Mouse (Mus musculus) heart, embryonic 15.5 days (tissue): ENCODE results near the gene AA986860. TPM values are rescaled to one million over a fixed set of nuclear protein-coding genes. Genes with fewer than 3 reads are reported as not detected.
A peak's percentile ranks its signal among the peaks of the same experiment; 100 is the strongest.

Experiments
- ATAC-seq: fragments of 200-750 bp; cut with Nextera tagmentation; replicated peaks from 2 replicates; pipeline ENCODE4 v1.8.0; 2017; ENCODE audit warnings: low read depth, moderate TSS enrichment; ENCODE audit not compliant: insufficient number of reproducible peaks, insufficient read depth, low FRiP score
- H3K27ac ChIP-seq: fragments of 300-500 bp; sonication (generic); 2 replicates; pipeline ENCODE4 v1.5.1; 2015; ENCODE audit warnings: mild to moderate bottlenecking, inconsistent platforms
- H3K27me3 ChIP-seq: fragments of 300-500 bp; sonication (generic); 2 replicates; pipeline ENCODE4 v1.6.1; 2015; ENCODE audit warnings: inconsistent platforms
- H3K36me3 ChIP-seq: fragments of 300-500 bp; sonication (generic); 2 replicates; pipeline ENCODE4 v1.6.1; 2015; ENCODE audit warnings: mild to moderate bottlenecking, inconsistent platforms
- H3K4me1 ChIP-seq: fragments of 300-500 bp; sonication (generic); replicated peaks from 2 replicates; pipeline ENCODE4 v1.6.1; 2015; ENCODE audit warnings: inconsistent platforms
- H3K4me2 ChIP-seq: fragments of 300-500 bp; sonication (generic); 2 replicates; pipeline ENCODE4 v1.6.1; 2015; ENCODE audit warnings: inconsistent platforms, mild to moderate bottlenecking, moderate library complexity
- H3K4me3 ChIP-seq: fragments of 300-500 bp; sonication (generic); 2 replicates; pipeline ENCODE4 v1.5.1; 2015; ENCODE audit warnings: mild to moderate bottlenecking, inconsistent platforms
- H3K9ac ChIP-seq: fragments of 300-500 bp; sonication (generic); 2 replicates; pipeline ENCODE4 v1.6.1; 2015; ENCODE audit warnings: mild to moderate bottlenecking, inconsistent platforms
- H3K9me3 ChIP-seq: fragments of 300-500 bp; sonication (generic); replicated peaks from 2 replicates; pipeline ENCODE4 v1.6.1; 2016; ENCODE audit warnings: inconsistent platforms
- WGBS: fragments of 180-500 bp; shearing (Covaris S2); methylation state at CpG from one replicate; pipeline ENCODE4 v1.1.7; 2015; ENCODE audit warnings: mixed read lengths; 5-methylcytosine and 5-hydroxymethylcytosine counted together
- polyA plus RNA-seq: library from polyadenylated mRNA; unstranded; fragments of >200 nt; fragmentation: Nextera tagmentation; extraction: Ambion mirVana; gene quantifications from 2 replicates; pipeline ENCODE4 v1.2.1, GENCODE M21; 2015

The AA986860 gene
- polyA plus RNA-seq, 1 experiment from 2014 or later: 0.89 TPM

DNA sequence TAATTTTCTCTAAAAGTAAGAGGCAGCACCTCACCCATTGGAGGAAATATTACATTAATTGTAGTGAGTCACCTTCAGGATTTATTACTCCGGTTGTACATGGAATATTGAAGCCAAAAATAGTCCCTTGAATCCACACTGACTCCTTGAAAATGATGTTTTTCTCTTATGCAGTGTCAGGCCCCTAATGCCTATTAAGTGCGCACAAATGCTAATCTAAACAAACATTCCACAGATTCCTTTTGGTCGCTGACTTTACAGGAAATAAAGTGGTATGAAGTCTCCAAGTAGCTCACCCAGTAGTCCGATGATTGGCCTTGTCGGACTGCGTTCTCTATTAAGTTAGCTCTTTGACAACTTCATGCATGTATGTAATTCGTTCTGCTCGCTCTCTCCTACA, 3.1 kb downstream of the AA986860 start:
- Histone ChIP-seq H3K9me3 (no peaks in the 10 kb centered on the region), H3K4me1 (peaks cover 19% of the 10 kb centered on the region), H3K27ac (no peak overlapping the region), H3K4me2 (no peak overlapping the region), H3K4me3 (no peak overlapping the region), H3K9ac (no peak overlapping the region), H3K36me3 (no peaks in the 10 kb centered on the region), H3K27me3 (0 out of 2 replicates have a peak, but pooled peaks cover 5% of the 10 kb centered on the region)
- ATAC-seq: no peak
- WGBS: 50% methylated on average over 8 of the region's 8 CpGs

DNA sequence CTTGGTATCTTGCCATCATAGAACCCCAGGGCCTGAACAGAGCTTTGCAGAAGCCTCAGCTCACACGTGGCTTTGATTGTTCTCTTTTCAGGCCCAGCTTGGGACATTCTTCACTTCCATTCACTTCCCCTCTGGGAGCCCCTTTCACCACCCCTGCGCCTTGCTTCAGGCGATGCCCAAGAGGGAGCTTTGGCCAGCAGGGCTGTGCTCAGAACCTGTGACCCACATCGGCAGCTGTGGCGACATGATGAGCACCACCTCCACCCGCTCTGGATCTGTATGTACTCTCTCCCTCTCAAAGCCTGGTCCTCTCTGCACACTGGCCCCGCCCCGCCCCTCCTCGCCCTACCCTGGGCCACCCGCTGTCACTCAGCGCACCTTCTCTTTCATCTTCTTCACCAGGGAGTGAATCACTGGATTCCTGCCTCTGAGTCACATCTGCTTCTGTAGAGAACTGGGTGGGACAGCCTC, 5.7 kb downstream of the AA986860 start:
- Histone ChIP-seq H3K27me3 (0 out of 2 replicates have a peak, but pooled peaks cover 5% of the 10 kb centered on the region), H3K9ac (no peak overlapping the region), H3K27ac (no peak overlapping the region), H3K36me3 (no peaks in the 10 kb centered on the region), H3K9me3 (no peaks in the 10 kb centered on the region), H3K4me1 (peaks cover 26% of the 10 kb centered on the region), H3K4me2 (no peak overlapping the region), H3K4me3 (no peak overlapping the region)
- WGBS: 47% methylated on average over 11 of the region's 11 CpGs
- no peak for ATAC-seq

DNA sequence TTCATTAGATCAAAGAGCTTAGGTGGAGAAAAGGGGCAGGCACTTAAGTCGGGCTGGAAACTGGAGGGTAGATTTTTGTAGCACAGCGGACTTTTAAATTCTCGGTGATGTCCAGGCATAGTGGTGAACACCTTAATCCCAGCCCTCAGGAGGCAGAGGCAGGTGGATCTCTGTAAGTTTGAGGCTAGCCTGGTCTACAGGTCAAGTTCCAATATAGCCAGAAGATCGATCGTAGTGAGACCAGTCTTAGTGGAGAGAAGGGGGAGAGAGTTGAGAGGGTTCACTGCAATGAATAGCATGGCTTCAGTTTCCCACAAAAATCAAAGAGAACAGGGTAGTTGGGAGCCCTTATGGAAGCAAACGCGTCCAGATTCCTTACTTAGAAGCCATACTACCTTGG, 6.1 kb downstream of the AA986860 start:
- H3K9me3 ChIP-seq: no peaks in the 10 kb centered on the region
- no peak overlapping the region for H3K4me2 ChIP-seq
- 85% methylated on average over 7 of the region's 7 CpGs for WGBS
- no peaks in the 10 kb centered on the region for H3K36me3 ChIP-seq
- peaks cover 26% of the 10 kb centered on the region for H3K4me1 ChIP-seq
- ATAC-seq: no peak
- no peak overlapping the region for H3K4me3 ChIP-seq
- H3K9ac ChIP-seq: no peak overlapping the region
- H3K27me3 ChIP-seq: 0 out of 2 replicates have a peak, but pooled peaks cover 5% of the 10 kb centered on the region
- no peak overlapping the region for H3K27ac ChIP-seq

DNA sequence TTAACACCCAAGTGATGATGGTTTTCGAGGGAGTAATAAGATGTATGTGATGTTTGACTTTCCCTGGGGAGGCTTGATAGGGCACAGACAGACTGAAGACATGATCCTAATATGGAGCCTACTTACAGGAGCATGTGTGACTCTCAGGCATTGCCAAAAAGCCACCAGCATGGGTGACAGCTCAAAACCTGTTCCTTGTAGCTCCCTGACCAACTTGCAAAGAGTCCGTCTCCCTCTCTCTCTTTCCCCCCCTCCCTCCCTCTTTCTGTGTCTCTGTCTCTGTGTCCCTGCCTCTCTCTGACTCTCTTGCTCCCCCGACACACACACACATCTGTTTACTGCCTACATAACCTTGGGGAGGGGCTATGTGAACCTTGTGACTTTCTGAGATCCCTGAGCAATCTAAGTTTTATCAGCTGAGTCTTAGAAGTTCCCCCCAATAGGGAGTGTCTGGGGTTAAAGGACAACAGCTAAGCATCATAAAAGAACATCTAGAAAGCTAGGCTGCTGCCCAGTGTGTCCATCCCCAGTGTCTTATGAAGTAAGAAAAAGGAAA, 6.9 kb downstream of the AA986860 start:
- no peak for ATAC-seq
- no peak overlapping the region for H3K9ac ChIP-seq
- no peaks in the 10 kb centered on the region for H3K36me3 ChIP-seq
- peaks cover 22% of the 10 kb centered on the region for H3K4me1 ChIP-seq
- WGBS: 74% methylated on average over 3 of the region's 3 CpGs
- H3K27me3 ChIP-seq: 0 out of 2 replicates have a peak, but pooled peaks cover 5% of the 10 kb centered on the region
- no peak overlapping the region for H3K27ac ChIP-seq
- no peak overlapping the region for H3K4me3 ChIP-seq
- H3K4me2 ChIP-seq: no peak overlapping the region
- H3K9me3 ChIP-seq: no peaks in the 10 kb centered on the region

- Histone ChIP-seq H3K4me3 (no peak overlapping the region), H3K27ac (no peak overlapping the region), H3K27me3 (0 out of 2 replicates have a peak, but pooled peaks cover 5% of the 10 kb centered on the region), H3K4me1 (peaks cover 22% of the 10 kb centered on the region), H3K36me3 (no peaks in the 10 kb centered on the region), H3K9me3 (no peaks in the 10 kb centered on the region), H3K4me2 (no peak overlapping the region), H3K9ac (no peak overlapping the region)
- no peak for ATAC-seq
- WGBS: 82% methylated on average over 3 of the region's 3 CpGs
Measured at GRCm38 (mm10) chr1:130739636-130740035, 7.9 kb downstream of the AA986860 start.

DNA sequence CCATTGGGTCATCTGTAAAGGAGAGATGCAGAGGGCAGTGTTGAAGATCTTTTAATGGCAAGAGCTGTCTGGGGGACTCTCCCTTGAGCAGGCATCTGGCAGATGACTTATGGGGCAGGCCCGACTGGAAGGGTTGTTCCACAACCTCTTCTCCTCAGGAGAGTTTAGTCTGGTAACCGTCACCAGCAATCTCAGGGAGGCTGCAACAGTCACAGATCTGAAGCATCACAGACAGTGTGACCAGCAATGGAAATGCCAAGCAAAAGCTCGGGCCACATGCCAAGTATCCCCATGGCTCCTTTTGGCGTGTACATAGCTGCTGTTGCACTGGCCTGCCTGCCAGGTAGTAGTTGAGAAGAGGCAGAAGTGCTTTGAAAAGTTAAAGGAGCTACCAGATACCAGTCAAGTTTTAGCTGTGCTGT, 8.5 kb downstream of the AA986860 start:
- no peak for ATAC-seq
- WGBS: 40% methylated on average over 4 of the region's 4 CpGs
- Histone ChIP-seq H3K27ac (no peak overlapping the region), H3K36me3 (no peaks in the 10 kb centered on the region), H3K27me3 (0 out of 2 replicates have a peak, but pooled peaks cover 5% of the 10 kb centered on the region), H3K9me3 (no peaks in the 10 kb centered on the region), H3K4me2 (no peak overlapping the region), H3K4me3 (no peak overlapping the region), H3K4me1 (peaks cover 17% of the 10 kb centered on the region), H3K9ac (no peak overlapping the region)

GRCm38 (mm10) chr1:130740781-130741720, 9.3 kb downstream of the AA986860 start:
- H3K4me1 ChIP-seq: peaks cover 17% of the 10 kb centered on the region
- H3K36me3 ChIP-seq: no peaks in the 10 kb centered on the region
- no peaks in the 10 kb centered on the region for H3K9me3 ChIP-seq
- H3K27ac ChIP-seq: peak overlapping the region; percentile 52
- WGBS: 36% methylated on average over 15 of the region's 15 CpGs
- H3K4me2 ChIP-seq: peak overlapping the region; percentile 36
- peak; percentile 39; the same call in 1 of the 2 replicates for ATAC-seq
- H3K9ac ChIP-seq: peak overlapping the region; percentile 16; the same call in 1 of the 2 replicates
- H3K4me3 ChIP-seq: no peak overlapping the region
- H3K27me3 ChIP-seq: 0 out of 2 replicates have a peak, but pooled peaks cover 5% of the 10 kb centered on the region

GRCm38 (mm10) chr1:130742201-130742600, 10.4 kb downstream of the AA986860 start:
- peaks cover 17% of the 10 kb centered on the region for H3K4me1 ChIP-seq
- no peaks in the 10 kb centered on the region for H3K9me3 ChIP-seq
- no peaks in the 10 kb centered on the region for H3K36me3 ChIP-seq
- H3K27me3 ChIP-seq: 0 out of 2 replicates have a peak, but pooled peaks cover 5% of the 10 kb centered on the region
- H3K27ac ChIP-seq: no peak overlapping the region
- 86% methylated on average over 7 of the region's 7 CpGs for WGBS
- ATAC-seq: no peak
- H3K4me2 ChIP-seq: no peak overlapping the region
- H3K9ac ChIP-seq: no peak overlapping the region
- no peak overlapping the region for H3K4me3 ChIP-seq

GRCm38 (mm10) chr1:130743775-130744174, 12.0 kb downstream of the AA986860 start:
- Histone ChIP-seq H3K27me3 (no peaks in the 10 kb centered on the region), H3K9ac (no peak overlapping the region), H3K27ac (no peak overlapping the region), H3K4me1 (peaks cover 17% of the 10 kb centered on the region), H3K4me3 (no peak overlapping the region), H3K9me3 (no peaks in the 10 kb centered on the region), H3K4me2 (no peak overlapping the region), H3K36me3 (no peaks in the 10 kb centered on the region)
- 65% methylated on average over 1 of the region's 1 CpGs for WGBS
- ATAC-seq: no peak

DNA sequence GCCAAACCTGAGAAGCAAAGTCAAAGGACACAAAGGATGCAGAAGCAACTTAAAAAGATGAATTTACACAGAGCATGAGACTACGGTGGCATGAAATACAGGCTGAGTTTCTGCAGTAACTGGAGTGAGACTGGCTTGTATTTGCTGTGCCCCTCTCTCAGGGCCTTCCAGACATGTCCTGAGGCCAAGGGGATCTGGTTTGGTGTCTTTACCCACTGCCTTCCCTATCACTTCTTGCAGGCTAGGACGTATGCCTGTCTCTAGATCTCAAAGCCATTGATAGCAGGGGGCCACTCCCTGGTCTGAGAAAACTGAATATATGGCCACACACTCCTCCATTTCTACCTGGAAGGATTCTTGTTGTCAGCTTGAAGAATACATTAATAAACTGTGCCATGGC, 12.4 kb downstream of the AA986860 start:
- H3K27ac ChIP-seq: no peak overlapping the region

GRCm38 (mm10) chr1:130744961-130745360, 13.2 kb downstream of the AA986860 start:
- no peak for ATAC-seq
- Histone ChIP-seq H3K27ac (no peak overlapping the region), H3K4me2 (no peak overlapping the region), H3K4me3 (no peak overlapping the region), H3K4me1 (peaks cover 16% of the 10 kb centered on the region), H3K9ac (no peak overlapping the region), H3K36me3 (no peaks in the 10 kb centered on the region), H3K9me3 (no peaks in the 10 kb centered on the region), H3K27me3 (no peaks in the 10 kb centered on the region)
- 86% methylated on average over 5 of the region's 5 CpGs for WGBS

More for the DNA sequence above, 12.4 kb downstream of the AA986860 start:
- 84% methylated on average over 2 of the region's 2 CpGs for WGBS
- no peak for ATAC-seq
- H3K4me2 ChIP-seq: no peak overlapping the region
- H3K27me3 ChIP-seq: no peaks in the 10 kb centered on the region
- no peaks in the 10 kb centered on the region for H3K9me3 ChIP-seq
- no peak overlapping the region for H3K9ac ChIP-seq
- H3K36me3 ChIP-seq: no peaks in the 10 kb centered on the region
- H3K4me1 ChIP-seq: peaks cover 17% of the 10 kb centered on the region
- H3K4me3 ChIP-seq: no peak overlapping the region
